Mouse (Mus musculus): ENCODE results near the gene Gm7534. TPM values are rescaled to one million over a fixed set of nuclear protein-coding genes. Genes with fewer than 3 reads are reported as not detected.

The Gm7534 gene
- polyA plus RNA-seq, 1 experiment from 2014 or later, result not detected

DNA sequence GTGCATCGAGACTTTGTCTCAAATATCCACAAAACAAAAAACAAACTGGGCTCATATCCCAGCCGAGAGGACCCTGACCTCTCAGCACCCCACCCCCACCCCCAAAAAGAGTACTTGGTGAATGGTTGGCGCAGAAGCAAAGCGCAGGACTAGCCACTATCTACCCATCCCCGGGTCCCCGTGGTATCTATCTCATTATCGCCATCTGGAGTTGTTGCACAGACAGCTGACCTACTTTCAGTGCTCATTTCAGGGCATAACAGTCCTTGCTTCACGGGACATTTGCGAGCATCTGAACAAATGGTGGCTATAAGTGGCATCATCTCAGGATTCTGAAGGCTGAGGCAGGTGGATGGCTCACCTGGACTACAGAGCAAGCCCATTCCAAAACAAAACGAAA, 35.9 kb upstream of the Gm7534 start:
- no peaks in the 10 kb centered on the region for H3K9me3 ChIP-seq (replicated peaks)
- no peak overlapping the region; the same call in 1 of the 2 replicates for H3K4me3 ChIP-seq (replicated peaks)
- H3K4me2 ChIP-seq, result peak overlapping the region; percentile 43
- H3K27ac ChIP-seq (replicated peaks), result no peak overlapping the region
- peaks cover 11% of the 10 kb centered on the region for H3K4me1 ChIP-seq
- ATAC-seq (ENCODE audit: low FRiP score), result no peak
- H3K27me3 ChIP-seq (replicated peaks), result peaks cover 23% of the 10 kb centered on the region
- H3K36me3 ChIP-seq, result no peaks in the 10 kb centered on the region
- WGBS, result 10% methylated on average over 10 of the region's 10 CpGs
- 0 out of 2 replicates have a peak overlapping the region, but pooled peaks have one; percentile 2 for H3K9ac ChIP-seq (replicated peaks)

DNA sequence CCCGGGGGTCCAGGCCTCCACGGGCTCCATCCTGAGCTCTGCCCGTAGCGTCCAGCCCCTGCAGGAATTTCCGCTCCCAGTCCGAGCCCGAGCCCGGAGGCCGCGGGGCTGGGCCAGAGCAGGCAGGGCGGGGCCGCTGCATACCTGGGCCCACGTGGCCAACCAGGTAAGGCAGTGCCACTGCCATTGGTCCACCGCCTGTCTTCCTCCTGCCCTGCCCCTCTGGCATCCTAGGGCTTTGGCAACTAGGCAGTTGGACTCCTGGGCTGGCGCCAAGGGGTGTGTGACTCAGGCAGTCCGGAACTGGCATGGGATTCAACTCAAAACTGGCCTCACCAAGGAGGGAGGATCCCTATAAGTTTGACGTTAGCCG, 35.5 kb upstream of the Gm7534 start, which contains the start of gene Cnksr1:
TSS of gene Cnksr1 (minus strand) at position 121 of the 373 bp plus-strand sequence.
- H3K27ac ChIP-seq (replicated peaks), result no peak within 1 kb of the TSS
- 0 out of 2 replicates have a peak within 1 kb of the TSS, but pooled peaks have one; percentile 2 for H3K9ac ChIP-seq (replicated peaks)
- H3K9me3 ChIP-seq (replicated peaks), result no peaks in the 10 kb centered on the region
- peak within 1 kb of the TSS; percentile 43 for H3K4me2 ChIP-seq
- H3K36me3 ChIP-seq, result no peaks in the 10 kb centered on the region
- 5% methylated on average over 18 of the region's 18 CpGs for WGBS
- peaks cover 11% of the 10 kb centered on the region for H3K4me1 ChIP-seq
- ATAC-seq (ENCODE audit: low FRiP score), result peak; percentile 35; the same call in 1 of the 2 replicates
- H3K4me3 ChIP-seq (replicated peaks), result peak within 1 kb of the TSS; percentile 13; the same call in 1 of the 2 replicates
- peaks cover 23% of the 10 kb centered on the region for H3K27me3 ChIP-seq (replicated peaks)

DNA sequence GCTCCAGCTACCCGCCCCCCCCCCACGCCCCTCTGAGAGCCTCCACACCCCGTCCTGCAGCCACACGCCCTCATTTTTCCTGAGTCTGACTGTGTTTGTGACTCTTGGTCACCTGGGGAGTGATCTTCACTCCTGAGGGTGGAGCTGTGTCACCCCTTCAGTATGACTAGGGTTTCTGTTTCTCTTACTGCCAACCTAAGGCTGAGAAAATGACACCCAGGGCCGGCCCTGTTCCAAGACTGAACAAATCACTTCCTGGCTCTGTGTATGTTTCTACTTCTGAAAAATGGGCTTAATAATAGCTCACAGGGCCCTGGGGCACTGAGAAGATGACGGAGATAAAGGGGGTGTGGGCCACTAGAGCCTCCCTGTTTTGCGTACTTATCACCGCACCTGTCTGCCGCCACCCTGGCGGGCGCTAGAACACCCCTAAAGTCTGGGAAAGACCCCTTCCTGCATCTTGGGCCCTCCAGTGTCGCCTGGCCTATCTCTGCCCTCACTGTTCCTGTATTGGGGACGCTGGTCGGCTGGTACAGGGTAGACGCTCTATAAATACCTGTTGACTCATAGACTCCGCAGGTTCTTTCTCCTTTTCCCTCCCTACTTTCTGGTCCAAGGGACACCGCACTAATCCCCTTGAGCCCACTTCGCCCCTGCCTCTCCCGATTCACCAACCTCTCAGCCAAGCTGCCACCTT, 34.9 kb upstream of the Gm7534 start:
- H3K9ac ChIP-seq (replicated peaks), result no peak overlapping the region
- peak overlapping the region; percentile 13; the same call in 1 of the 2 replicates for H3K4me3 ChIP-seq (replicated peaks)
- H3K9me3 ChIP-seq (replicated peaks), result no peaks in the 10 kb centered on the region
- H3K36me3 ChIP-seq, result no peaks in the 10 kb centered on the region
- 31% methylated on average over 19 of the region's 19 CpGs for WGBS
- peaks cover 23% of the 10 kb centered on the region for H3K27me3 ChIP-seq (replicated peaks)
- ATAC-seq (ENCODE audit: low FRiP score), result 0 out of 2 replicates have a peak, but pooled peaks have one; percentile 17
- H3K4me1 ChIP-seq, result peaks cover 11% of the 10 kb centered on the region
- no peak overlapping the region for H3K27ac ChIP-seq (replicated peaks)
- H3K4me2 ChIP-seq, result peak overlapping the region; percentile 43

DNA sequence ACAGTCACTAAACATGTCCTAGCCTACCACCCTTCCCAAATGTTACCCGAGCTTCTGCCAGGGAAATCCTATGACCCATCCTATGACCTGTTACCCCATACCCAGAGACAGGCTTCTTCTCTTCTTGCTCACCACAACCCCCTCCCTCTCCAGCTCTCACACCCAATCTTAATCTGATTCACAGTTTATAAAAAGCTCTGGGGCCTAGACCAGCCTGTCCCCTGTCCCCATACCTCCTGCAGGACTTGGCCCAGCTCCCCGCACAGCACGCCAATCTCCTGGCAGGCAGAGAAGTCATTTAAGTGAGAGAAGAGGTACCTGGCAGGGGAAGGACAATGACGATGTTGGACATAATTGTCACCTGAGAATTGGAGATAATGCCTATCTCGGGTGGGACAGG, 32.1 kb upstream of the Gm7534 start:
- Histone ChIP-seq H3K4me2 (no peak overlapping the region), H3K9ac (replicated peaks) (no peak overlapping the region), H3K36me3 (no peaks in the 10 kb centered on the region), H3K9me3 (replicated peaks) (no peaks in the 10 kb centered on the region), H3K4me1 (peaks cover 11% of the 10 kb centered on the region), H3K4me3 (replicated peaks) (no peak overlapping the region), H3K27me3 (replicated peaks) (peaks cover 23% of the 10 kb centered on the region), H3K27ac (replicated peaks) (no peak overlapping the region)
- no peak for ATAC-seq (ENCODE audit: low FRiP score)
- WGBS, result 82% methylated on average over 5 of the region's 5 CpGs

DNA sequence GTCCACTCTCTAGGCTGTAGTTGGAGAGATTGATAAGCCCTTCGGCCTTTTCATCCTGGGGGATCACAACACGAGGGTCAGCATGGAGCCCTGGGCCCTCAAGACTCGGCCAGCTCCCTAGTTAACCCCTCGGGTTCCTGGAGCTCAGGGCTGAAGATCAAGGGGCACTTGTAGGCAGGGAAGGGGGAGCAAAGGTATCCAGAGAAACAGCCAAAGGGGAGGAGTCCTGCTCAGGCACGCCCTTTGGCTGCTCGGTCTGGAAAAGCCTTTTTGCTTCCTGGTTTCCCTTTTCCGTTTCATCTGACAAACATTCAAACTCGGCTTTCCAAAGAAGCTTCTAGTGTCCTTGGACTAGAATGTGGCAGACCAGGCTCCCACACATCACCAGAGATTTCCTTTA, 27.6 kb upstream of the Gm7534 start:
- no peak overlapping the region for H3K4me3 ChIP-seq (replicated peaks)
- no peak for ATAC-seq (ENCODE audit: low FRiP score)
- H3K27me3 ChIP-seq (replicated peaks), result no peaks in the 10 kb centered on the region
- H3K9ac ChIP-seq (replicated peaks), result no peak overlapping the region
- 44% methylated on average over 8 of the region's 8 CpGs for WGBS
- H3K4me2 ChIP-seq, result no peak overlapping the region
- H3K27ac ChIP-seq (replicated peaks), result no peak overlapping the region
- no peaks in the 10 kb centered on the region for H3K4me1 ChIP-seq
- H3K9me3 ChIP-seq (replicated peaks), result no peaks in the 10 kb centered on the region
- H3K36me3 ChIP-seq, result no peaks in the 10 kb centered on the region

DNA sequence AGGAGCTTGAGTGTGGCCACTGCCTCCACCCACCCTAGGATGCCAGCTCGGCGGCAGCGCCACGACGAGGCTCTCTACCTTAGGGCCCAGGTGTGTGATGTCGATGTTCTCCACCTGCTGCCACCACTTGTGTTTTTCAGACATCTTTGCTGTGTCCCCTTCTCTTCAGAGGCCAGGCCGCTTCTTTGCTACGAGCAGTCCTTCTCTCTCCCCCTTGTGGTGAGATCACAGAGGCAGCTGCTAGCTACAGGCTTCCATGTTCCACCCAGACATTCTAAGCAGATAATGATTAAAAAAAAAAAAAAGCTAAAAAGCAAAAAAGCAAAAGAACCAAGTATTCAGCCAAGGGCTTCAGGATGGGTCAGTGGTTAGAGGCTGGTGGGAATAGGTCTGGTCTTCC, 24.4 kb upstream of the Gm7534 start, which contains the start of gene Catsper4:
TSS of gene Catsper4 (minus strand) at position 190 of the 400 bp plus-strand sequence.
- Histone ChIP-seq H3K27ac (replicated peaks) (no peak within 1 kb of the TSS), H3K9me3 (replicated peaks) (no peaks in the 10 kb centered on the region), H3K36me3 (no peaks in the 10 kb centered on the region), H3K4me2 (no peak within 1 kb of the TSS), H3K4me3 (replicated peaks) (no peak within 1 kb of the TSS), H3K9ac (replicated peaks) (no peak within 1 kb of the TSS), H3K27me3 (replicated peaks) (no peaks in the 10 kb centered on the region), H3K4me1 (no peaks in the 10 kb centered on the region)
- WGBS, result 71% methylated on average over 8 of the region's 8 CpGs
- no peak for ATAC-seq (ENCODE audit: low FRiP score)

DNA sequence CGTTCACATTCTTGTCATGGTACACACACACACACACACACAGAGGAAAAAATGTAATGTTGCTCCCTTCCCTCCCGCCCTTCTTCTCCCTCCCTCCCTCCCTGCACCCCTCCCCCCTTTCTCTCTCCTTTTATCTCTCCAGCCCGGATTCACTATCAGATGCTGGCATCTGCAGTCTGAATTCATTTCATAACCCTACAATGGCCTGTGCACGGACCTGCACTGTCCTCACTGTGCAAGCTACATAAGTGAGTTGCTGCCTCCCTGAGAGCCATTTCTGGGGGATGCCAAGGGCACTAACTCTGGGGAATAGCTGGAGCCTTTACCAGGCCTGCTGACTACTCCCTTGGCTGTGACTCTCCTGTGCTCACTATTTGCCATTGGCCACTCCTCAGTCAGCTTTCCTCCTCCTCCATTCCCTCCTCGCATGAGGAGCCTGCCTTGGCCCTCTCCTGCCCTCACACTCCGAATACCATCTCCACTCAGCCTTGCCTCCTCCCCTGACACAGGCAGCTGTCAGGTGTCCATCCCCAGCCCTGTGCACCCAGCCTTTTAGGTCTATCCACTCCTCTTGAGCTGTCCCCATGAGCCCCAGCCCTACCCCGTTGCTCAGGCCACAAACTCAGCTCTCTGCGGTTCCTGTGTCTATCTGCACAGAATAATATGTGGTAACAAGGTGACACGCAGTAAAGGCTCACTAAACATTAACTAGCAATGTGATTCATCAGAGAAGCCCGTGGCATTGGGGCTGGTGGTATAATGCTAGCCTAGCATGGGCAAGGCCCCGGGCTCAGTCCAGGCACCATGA, 20.2 kb upstream of the Gm7534 start:
- H3K27me3 ChIP-seq (replicated peaks), result no peaks in the 10 kb centered on the region
- no peaks in the 10 kb centered on the region for H3K9me3 ChIP-seq (replicated peaks)
- H3K27ac ChIP-seq (replicated peaks), result no peak overlapping the region
- no peak overlapping the region for H3K4me2 ChIP-seq
- no peak overlapping the region for H3K4me3 ChIP-seq (replicated peaks)
- no peak overlapping the region for H3K9ac ChIP-seq (replicated peaks)
- WGBS, result 64% methylated on average over 11 of the region's 11 CpGs
- H3K36me3 ChIP-seq, result no peaks in the 10 kb centered on the region
- H3K4me1 ChIP-seq, result no peaks in the 10 kb centered on the region
- ATAC-seq (ENCODE audit: low FRiP score), result no peak

DNA sequence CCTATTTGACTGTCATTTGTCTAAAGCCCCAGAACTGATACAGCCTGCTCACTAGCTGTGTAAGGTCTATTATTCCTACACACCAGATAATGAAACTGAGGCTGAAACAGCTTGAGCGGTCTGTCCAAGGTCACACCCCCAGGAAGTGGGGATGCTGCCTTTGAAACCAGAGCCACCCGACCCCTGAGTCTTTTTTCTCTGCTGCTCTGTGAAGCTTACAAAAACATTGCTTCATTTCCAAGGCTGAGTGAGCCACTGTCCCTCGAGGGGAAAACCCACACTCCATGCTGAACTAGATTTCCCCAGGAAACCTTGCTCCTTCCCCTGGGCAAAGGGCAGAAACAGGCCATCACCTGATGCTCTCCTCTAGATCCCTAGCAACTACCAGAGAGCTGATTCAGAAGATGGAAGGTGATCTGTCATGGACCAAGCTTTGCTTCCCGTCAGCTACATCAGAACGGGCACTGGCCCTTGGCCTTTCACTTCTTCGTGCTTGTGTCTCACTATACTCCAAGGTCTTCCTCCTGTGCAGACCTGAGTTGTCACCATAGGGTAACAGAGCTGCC, 3.8 kb upstream of the Gm7534 start:
- H3K9me3 ChIP-seq (replicated peaks), result no peaks in the 10 kb centered on the region
- no peak overlapping the region for H3K27ac ChIP-seq (replicated peaks)
- ATAC-seq (ENCODE audit: low FRiP score), result no peak
- WGBS, result 65% methylated on average over 6 of the region's 6 CpGs
- H3K4me2 ChIP-seq, result no peak overlapping the region
- no peaks in the 10 kb centered on the region for H3K4me1 ChIP-seq
- no peak overlapping the region for H3K9ac ChIP-seq (replicated peaks)
- H3K36me3 ChIP-seq, result no peaks in the 10 kb centered on the region
- no peaks in the 10 kb centered on the region for H3K27me3 ChIP-seq (replicated peaks)
- no peak overlapping the region for H3K4me3 ChIP-seq (replicated peaks)

DNA sequence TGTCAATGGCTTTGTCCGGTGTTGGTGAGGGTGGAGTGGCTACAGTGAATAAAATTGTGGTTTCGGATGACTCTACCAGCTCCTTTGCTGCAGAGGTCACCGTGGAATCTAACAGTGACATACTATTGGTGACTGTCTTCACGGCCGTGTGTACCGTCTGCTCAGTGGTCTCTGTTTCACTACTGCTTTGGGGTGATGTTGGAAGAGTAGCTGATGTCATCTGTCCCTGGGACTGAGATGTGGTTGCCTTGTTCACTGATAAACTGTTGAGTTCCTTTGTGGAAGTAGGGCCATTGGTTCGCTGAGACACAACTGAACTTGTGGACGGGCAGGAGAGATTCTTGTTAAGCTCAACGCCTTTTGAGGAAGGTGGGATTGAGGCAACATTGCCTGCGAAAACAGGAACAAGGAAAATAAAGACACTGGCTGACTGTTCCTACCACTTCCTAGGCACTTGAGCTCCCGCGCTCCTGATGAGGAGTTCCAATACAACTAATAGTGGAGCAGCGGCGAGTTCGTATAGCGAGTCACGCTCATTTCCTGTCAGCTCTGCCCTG, 614 bp upstream of the Gm7534 start:
- Histone ChIP-seq H3K4me2 (no peak overlapping the region), H3K9me3 (replicated peaks) (no peaks in the 10 kb centered on the region), H3K27ac (replicated peaks) (no peak overlapping the region), H3K4me3 (replicated peaks) (no peak overlapping the region), H3K4me1 (no peaks in the 10 kb centered on the region), H3K9ac (replicated peaks) (no peak overlapping the region), H3K27me3 (replicated peaks) (no peaks in the 10 kb centered on the region), H3K36me3 (no peaks in the 10 kb centered on the region)
- 89% methylated on average over 17 of the region's 17 CpGs for whole genome bisulfite sequencing
- ATAC-seq (ENCODE audit: low FRiP score), result no peak

DNA sequence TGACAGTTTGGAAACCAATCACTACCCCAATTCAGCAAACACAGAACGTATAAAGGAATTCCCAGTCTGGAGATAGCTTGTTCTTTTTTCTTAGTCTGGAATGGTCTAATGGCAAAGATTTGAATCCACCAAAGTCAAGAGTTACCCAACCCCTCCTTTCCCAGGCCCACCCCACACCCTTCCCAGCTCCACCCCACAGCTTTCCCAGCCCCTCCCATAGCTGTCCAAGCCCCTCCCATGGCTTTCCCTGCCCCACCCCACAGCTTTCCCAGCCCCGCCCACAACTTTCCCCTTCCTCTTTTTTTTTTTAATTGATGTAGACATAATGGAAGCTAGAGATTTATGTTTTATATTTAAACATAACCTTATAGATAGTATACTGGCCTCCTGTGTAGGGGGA, 3.4 kb downstream of the Gm7534 start:
- Histone ChIP-seq H3K4me3 (replicated peaks) (no peak overlapping the region), H3K36me3 (no peaks in the 10 kb centered on the region), H3K27me3 (replicated peaks) (no peaks in the 10 kb centered on the region), H3K9me3 (replicated peaks) (no peaks in the 10 kb centered on the region), H3K4me2 (no peak overlapping the region), H3K27ac (replicated peaks) (no peak overlapping the region), H3K4me1 (no peaks in the 10 kb centered on the region), H3K9ac (replicated peaks) (no peak overlapping the region)
- no peak for ATAC-seq (ENCODE audit: low FRiP score)
- WGBS, result 78% methylated on average over 2 of the region's 2 CpGs

DNA sequence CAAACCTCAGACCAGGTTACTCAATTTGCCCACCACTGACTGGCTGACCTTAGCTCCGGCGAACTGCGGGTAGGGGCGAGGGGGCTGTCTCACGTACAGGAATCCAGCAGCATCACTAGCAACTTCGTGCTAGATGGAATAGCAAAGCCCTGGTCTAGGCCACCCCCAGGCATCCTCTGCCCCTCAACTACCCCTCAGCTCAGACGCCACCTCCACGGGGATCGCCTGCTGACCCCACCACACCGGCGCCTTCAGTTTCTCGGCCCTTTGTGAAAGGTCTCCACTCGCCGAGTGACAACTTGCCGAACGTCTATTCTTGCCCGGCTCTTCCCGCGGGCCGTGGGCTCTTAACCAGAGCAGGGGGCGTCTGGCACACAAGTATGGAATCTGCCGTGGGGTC, 16.5 kb downstream of the Gm7534 start:
- H3K9me3 ChIP-seq (replicated peaks), result no peaks in the 10 kb centered on the region
- H3K4me3 ChIP-seq (replicated peaks), result peak overlapping the region; percentile 80
- H3K9ac ChIP-seq (replicated peaks), result peak overlapping the region; percentile 80
- no peaks in the 10 kb centered on the region for H3K27me3 ChIP-seq (replicated peaks)
- no peaks in the 10 kb centered on the region for H3K36me3 ChIP-seq
- peak overlapping the region; percentile 81 for H3K27ac ChIP-seq (replicated peaks)
- H3K4me1 ChIP-seq, result peaks cover 9% of the 10 kb centered on the region
- H3K4me2 ChIP-seq, result peak overlapping the region; percentile 83
- ATAC-seq (ENCODE audit: low FRiP score), result no peak
- WGBS, result under 1% methylated on average over 22 of the region's 22 CpGs
